Mouse (Mus musculus): ENCODE data around the gene Gnaq. TPM values are rescaled to one million over a fixed set of nuclear protein-coding genes. Genes with fewer than 3 reads are reported as not detected.

Gene Gnaq
- polyA plus RNA-seq, 1 experiment = 23.8 TPM

GRCm38 (mm10) chr19:16358148-16358547, 225.5 kb downstream of the Gnaq start:
- Histone ChIP-seq H3K4me1 (ENCODE audit: control insufficient read depth, insufficient read depth, insufficient read length, low read length) (no peaks in the 10 kb centered on the region), H3K27ac (replicated peaks; ENCODE audit: low read depth, low read length) (no peak overlapping the region), H3K4me3 (ENCODE audit: insufficient read depth, low read depth, low read length) (no peak overlapping the region)

- H3K4me1 ChIP-seq (ENCODE audit: control insufficient read depth, insufficient read depth, insufficient read length, low read length) = no peaks in the 10 kb centered on the region
- no peak overlapping the region for H3K4me3 ChIP-seq (ENCODE audit: insufficient read depth, low read depth, low read length)
- no peak overlapping the region for H3K27ac ChIP-seq (replicated peaks; ENCODE audit: low read depth, low read length)
These were observed 226.3 kb downstream of the Gnaq start for GRCm38 (mm10) chr19:16358905-16359304.

GRCm38 (mm10) chr19:16366465-16367063, 233.9 kb downstream of the Gnaq start:
- H3K4me3 ChIP-seq (ENCODE audit: insufficient read depth, low read depth, low read length) = no peak overlapping the region
- H3K27ac ChIP-seq (replicated peaks; ENCODE audit: low read depth, low read length) = no peak overlapping the region
- H3K4me1 ChIP-seq (ENCODE audit: control insufficient read depth, insufficient read depth, insufficient read length, low read length) = peaks cover 5% of the 10 kb centered on the region

GRCm38 (mm10) chr19:16367218-16367617, 234.6 kb downstream of the Gnaq start:
- Histone ChIP-seq H3K4me1 (ENCODE audit: control insufficient read depth, insufficient read depth, insufficient read length, low read length) (peaks cover 7% of the 10 kb centered on the region), H3K4me3 (ENCODE audit: insufficient read depth, low read depth, low read length) (no peak overlapping the region), H3K27ac (replicated peaks; ENCODE audit: low read depth, low read length) (no peak overlapping the region)

- H3K4me3 ChIP-seq (ENCODE audit: insufficient read depth, low read depth, low read length) = no peak overlapping the region
- H3K27ac ChIP-seq (replicated peaks; ENCODE audit: low read depth, low read length) = no peak overlapping the region
- peaks cover 5% of the 10 kb centered on the region; the same call in 1 of the 2 replicates for H3K4me1 ChIP-seq (ENCODE audit: control insufficient read depth, insufficient read depth, insufficient read length, low read length)
These were observed 239.0 kb downstream of the Gnaq start for GRCm38 (mm10) chr19:16371680-16372079.

GRCm38 (mm10) chr19:16372752-16373486, 240.3 kb downstream of the Gnaq start:
- no peak overlapping the region for H3K4me3 ChIP-seq (ENCODE audit: insufficient read depth, low read depth, low read length)
- no peak overlapping the region for H3K27ac ChIP-seq (replicated peaks; ENCODE audit: low read depth, low read length)
- peaks cover 5% of the 10 kb centered on the region; the same call in 1 of the 2 replicates for H3K4me1 ChIP-seq (ENCODE audit: control insufficient read depth, insufficient read depth, insufficient read length, low read length)

- H3K4me3 ChIP-seq (ENCODE audit: insufficient read depth, low read depth, low read length) = no peak overlapping the region
These were observed 243.2 kb downstream of the Gnaq start for GRCm38 (mm10) chr19:16375881-16376280.

GRCm38 (mm10) chr19:16378565-16378964, 245.9 kb downstream of the Gnaq start:
- Histone ChIP-seq H3K27ac (replicated peaks; ENCODE audit: low read depth, low read length) (no peak overlapping the region), H3K4me3 (ENCODE audit: insufficient read depth, low read depth, low read length) (no peak overlapping the region), H3K4me1 (ENCODE audit: control insufficient read depth, insufficient read depth, insufficient read length, low read length) (no peaks in the 10 kb centered on the region)

More at GRCm38 (mm10) chr19:16375881-16376280, 243.2 kb downstream of the Gnaq start:
- Histone ChIP-seq H3K4me1 (ENCODE audit: control insufficient read depth, insufficient read depth, insufficient read length, low read length) (0 out of 2 replicates have a peak, but pooled peaks cover 3% of the 10 kb centered on the region), H3K27ac (replicated peaks; ENCODE audit: low read depth, low read length) (no peak overlapping the region)

- Histone ChIP-seq H3K4me1 (ENCODE audit: control insufficient read depth, insufficient read depth, insufficient read length, low read length) (no peaks in the 10 kb centered on the region), H3K4me3 (ENCODE audit: insufficient read depth, low read depth, low read length) (no peak overlapping the region), H3K27ac (replicated peaks; ENCODE audit: low read depth, low read length) (no peak overlapping the region)
These were observed 247.1 kb downstream of the Gnaq start for GRCm38 (mm10) chr19:16379687-16380086.

GRCm38 (mm10) chr19:16382392-16382791, 249.8 kb downstream of the Gnaq start:
- peaks cover 3% of the 10 kb centered on the region; the same call in 1 of the 2 replicates for H3K4me1 ChIP-seq (ENCODE audit: control insufficient read depth, insufficient read depth, insufficient read length, low read length)
- H3K27ac ChIP-seq (replicated peaks; ENCODE audit: low read depth, low read length) = no peak overlapping the region
- no peak overlapping the region for H3K4me3 ChIP-seq (ENCODE audit: insufficient read depth, low read depth, low read length)

- Histone ChIP-seq H3K27ac (replicated peaks; ENCODE audit: low read depth, low read length) (no peak overlapping the region), H3K4me3 (ENCODE audit: insufficient read depth, low read depth, low read length) (no peak overlapping the region), H3K4me1 (ENCODE audit: control insufficient read depth, insufficient read depth, insufficient read length, low read length) (peaks cover 3% of the 10 kb centered on the region; the same call in 1 of the 2 replicates)
These were observed 250.5 kb downstream of the Gnaq start for GRCm38 (mm10) chr19:16383127-16383526.

- Histone ChIP-seq H3K4me1 (ENCODE audit: control insufficient read depth, insufficient read depth, insufficient read length, low read length) (peaks cover 3% of the 10 kb centered on the region; the same call in 1 of the 2 replicates), H3K4me3 (ENCODE audit: insufficient read depth, low read depth, low read length) (no peak overlapping the region), H3K27ac (replicated peaks; ENCODE audit: low read depth, low read length) (no peak overlapping the region)
These were observed 251.5 kb downstream of the Gnaq start for GRCm38 (mm10) chr19:16384094-16384493.

- H3K27ac ChIP-seq (replicated peaks; ENCODE audit: low read depth, low read length) = no peak overlapping the region
- peaks cover 3% of the 10 kb centered on the region; the same call in 1 of the 2 replicates for H3K4me1 ChIP-seq (ENCODE audit: control insufficient read depth, insufficient read depth, insufficient read length, low read length)
- no peak overlapping the region for H3K4me3 ChIP-seq (ENCODE audit: insufficient read depth, low read depth, low read length)
These were observed 252.3 kb downstream of the Gnaq start for GRCm38 (mm10) chr19:16384957-16385356.

GRCm38 (mm10) chr19:16386514-16386913, 253.9 kb downstream of the Gnaq start:
- H3K4me1 ChIP-seq (ENCODE audit: control insufficient read depth, insufficient read depth, insufficient read length, low read length) = peaks cover 3% of the 10 kb centered on the region; the same call in 1 of the 2 replicates
- no peak overlapping the region for H3K27ac ChIP-seq (replicated peaks; ENCODE audit: low read depth, low read length)
- H3K4me3 ChIP-seq (ENCODE audit: insufficient read depth, low read depth, low read length) = no peak overlapping the region

- Histone ChIP-seq H3K4me1 (ENCODE audit: control insufficient read depth, insufficient read depth, insufficient read length, low read length) (peaks cover 3% of the 10 kb centered on the region; the same call in 1 of the 2 replicates), H3K4me3 (ENCODE audit: insufficient read depth, low read depth, low read length) (no peak overlapping the region), H3K27ac (replicated peaks; ENCODE audit: low read depth, low read length) (no peak overlapping the region)
These were observed 257.7 kb downstream of the Gnaq start for GRCm38 (mm10) chr19:16390192-16390795.

All from brown adipose tissue, adult 24 weeks (tissue).